Mouse (Mus musculus): ENCODE data around the gene Tmem237. TPM values are rescaled to one million over a fixed set of nuclear protein-coding genes. Genes with fewer than 3 reads are reported as not detected.

Gene Tmem237
- 9.6 and 10.3 TPM in 2 replicates for polyA plus RNA-seq (2012; rRNA removed)

- Histone ChIP-seq H3K27ac (ENCODE audit: insufficient read depth, low read depth, low read length) (peak within 1 kb of the TSS; percentile 67), H3K36me3 (ENCODE audit: control insufficient read depth, insufficient read depth, low read length) (no peaks in the 10 kb centered on the region), H3K4me1 (ENCODE audit: control insufficient read depth, insufficient read depth, low read length) (no peaks in the 10 kb centered on the region), H3K27me3 (replicated peaks; ENCODE audit: control insufficient read depth, insufficient read depth, low read length) (no peaks in the 10 kb centered on the region), H3K4me3 (ENCODE audit: insufficient read depth, low read depth, low read length) (peak within 1 kb of the TSS; percentile 79)
- peak; percentile 95 for DNase-seq
- TF ChIP-seq CTCF (conservative IDR thresholded peaks at IDR 0.05; ENCODE audit: insufficient read depth, insufficient read length, low read depth, low read length) (no peak), POLR2A (IDR thresholded peaks at IDR 0.05; ENCODE audit: low read depth, low read length) (no peak)
- under 1% methylated on average over 74 of the region's 74 CpGs for WGBS
Measured at GRCm38 (mm10) chr1:59119720-59120457, at the start of gene Tmem237. Gene Tmem237 (minus strand): TSS chr1:59120408.

- TF ChIP-seq CTCF (conservative IDR thresholded peaks at IDR 0.05; ENCODE audit: insufficient read depth, insufficient read length, low read depth, low read length): no peak
- no peak for TF ChIP-seq POLR2A (IDR thresholded peaks at IDR 0.05; ENCODE audit: low read depth, low read length)
- H3K27ac ChIP-seq (ENCODE audit: insufficient read depth, low read depth, low read length): peak overlapping the region; percentile 67
- DNase-seq: peak; percentile 57
- H3K4me3 ChIP-seq (ENCODE audit: insufficient read depth, low read depth, low read length): no peak overlapping the region
- H3K4me1 ChIP-seq (ENCODE audit: control insufficient read depth, insufficient read depth, low read length): peaks cover 9% of the 10 kb centered on the region
- H3K27me3 ChIP-seq (replicated peaks; ENCODE audit: control insufficient read depth, insufficient read depth, low read length): no peaks in the 10 kb centered on the region
- H3K36me3 ChIP-seq (ENCODE audit: control insufficient read depth, insufficient read depth, low read length): no peaks in the 10 kb centered on the region; the same call in 1 of the 2 replicates
- 46% methylated on average over 6 of the region's 6 CpGs for WGBS
Measured at GRCm38 (mm10) chr1:59169586-59169985, 49.4 kb upstream of the Tmem237 start.

DNA sequence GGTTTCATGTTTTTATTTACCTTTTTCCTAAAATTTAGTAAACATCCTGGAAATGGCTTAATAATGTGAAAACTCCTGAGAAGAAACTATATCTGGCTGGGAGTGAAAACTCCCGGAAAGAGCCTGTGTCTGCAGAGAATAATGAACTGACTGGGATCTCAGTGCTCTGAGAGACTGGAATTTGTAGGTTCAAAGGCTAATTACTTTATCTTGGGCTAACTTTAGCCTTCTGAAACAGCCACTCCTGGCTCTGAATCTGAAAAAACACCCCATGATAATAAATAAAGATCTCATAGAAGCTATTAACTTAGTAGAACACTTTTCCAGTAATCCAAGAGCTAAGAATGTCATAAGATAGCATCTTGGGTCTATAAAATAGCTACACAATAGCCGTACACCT lies 48.3 kb upstream of the Tmem237 start:
- H3K4me1 ChIP-seq (ENCODE audit: control insufficient read depth, insufficient read depth, low read length): peaks cover 15% of the 10 kb centered on the region
- peak; percentile 67 for DNase-seq
- no peaks in the 10 kb centered on the region; the same call in 1 of the 2 replicates for H3K36me3 ChIP-seq (ENCODE audit: control insufficient read depth, insufficient read depth, low read length)
- no peaks in the 10 kb centered on the region for H3K27me3 ChIP-seq (replicated peaks; ENCODE audit: control insufficient read depth, insufficient read depth, low read length)
- 44% methylated on average over 2 of the region's 2 CpGs for WGBS
- H3K4me3 ChIP-seq (ENCODE audit: insufficient read depth, low read depth, low read length): no peak overlapping the region
- TF ChIP-seq POLR2A (IDR thresholded peaks at IDR 0.05; ENCODE audit: low read depth, low read length): no peak
- TF ChIP-seq CTCF (conservative IDR thresholded peaks at IDR 0.05; ENCODE audit: insufficient read depth, insufficient read length, low read depth, low read length): no peak
- H3K27ac ChIP-seq (ENCODE audit: insufficient read depth, low read depth, low read length): no peak overlapping the region

GRCm38 (mm10) chr1:59167654-59168425 lies 47.6 kb upstream of the Tmem237 start:
- 0 out of 2 replicates have a peak overlapping the region, but pooled peaks have one; percentile 27 for H3K27ac ChIP-seq (ENCODE audit: insufficient read depth, low read depth, low read length)
- WGBS: 70% methylated on average over 4 of the region's 4 CpGs
- peak; percentile 47 for DNase-seq
- TF ChIP-seq POLR2A (IDR thresholded peaks at IDR 0.05; ENCODE audit: low read depth, low read length): no peak
- TF ChIP-seq CTCF (conservative IDR thresholded peaks at IDR 0.05; ENCODE audit: insufficient read depth, insufficient read length, low read depth, low read length): no peak
- peaks cover 15% of the 10 kb centered on the region for H3K4me1 ChIP-seq (ENCODE audit: control insufficient read depth, insufficient read depth, low read length)
- H3K27me3 ChIP-seq (replicated peaks; ENCODE audit: control insufficient read depth, insufficient read depth, low read length): no peaks in the 10 kb centered on the region
- peaks cover 2% of the 10 kb centered on the region; the same call in 1 of the 2 replicates for H3K36me3 ChIP-seq (ENCODE audit: control insufficient read depth, insufficient read depth, low read length)
- H3K4me3 ChIP-seq (ENCODE audit: insufficient read depth, low read depth, low read length): no peak overlapping the region

- Histone ChIP-seq H3K36me3 (ENCODE audit: control insufficient read depth, insufficient read depth, low read length) (peaks cover 2% of the 10 kb centered on the region; the same call in 1 of the 2 replicates), H3K27me3 (replicated peaks; ENCODE audit: control insufficient read depth, insufficient read depth, low read length) (no peaks in the 10 kb centered on the region), H3K27ac (ENCODE audit: insufficient read depth, low read depth, low read length) (no peak overlapping the region), H3K4me3 (ENCODE audit: insufficient read depth, low read depth, low read length) (no peak overlapping the region), H3K4me1 (ENCODE audit: control insufficient read depth, insufficient read depth, low read length) (peaks cover 16% of the 10 kb centered on the region)
- TF ChIP-seq CTCF (conservative IDR thresholded peaks at IDR 0.05; ENCODE audit: insufficient read depth, insufficient read length, low read depth, low read length) (no peak), POLR2A (IDR thresholded peaks at IDR 0.05; ENCODE audit: low read depth, low read length) (no peak)
- DNase-seq: peak; percentile 70
- WGBS: 73% methylated on average over 9 of the region's 9 CpGs
Measured at GRCm38 (mm10) chr1:59166232-59166905, 46.2 kb upstream of the Tmem237 start.

GRCm38 (mm10) chr1:59163918-59164317 lies 43.7 kb upstream of the Tmem237 start:
- no peak for DNase-seq
- Histone ChIP-seq H3K4me3 (ENCODE audit: insufficient read depth, low read depth, low read length) (no peak overlapping the region), H3K4me1 (ENCODE audit: control insufficient read depth, insufficient read depth, low read length) (peaks cover 21% of the 10 kb centered on the region; the same call in 1 of the 2 replicates), H3K36me3 (ENCODE audit: control insufficient read depth, insufficient read depth, low read length) (peaks cover 2% of the 10 kb centered on the region; the same call in 1 of the 2 replicates), H3K27ac (ENCODE audit: insufficient read depth, low read depth, low read length) (peak overlapping the region; percentile 53; the same call in 1 of the 2 replicates), H3K27me3 (replicated peaks; ENCODE audit: control insufficient read depth, insufficient read depth, low read length) (no peaks in the 10 kb centered on the region)
- no peak for TF ChIP-seq CTCF (conservative IDR thresholded peaks at IDR 0.05; ENCODE audit: insufficient read depth, insufficient read length, low read depth, low read length)
- TF ChIP-seq POLR2A (IDR thresholded peaks at IDR 0.05; ENCODE audit: low read depth, low read length): no peak
- WGBS: 54% methylated on average over 5 of the region's 5 CpGs

Measured in kidney, adult 2 months (tissue).